Mouse (Mus musculus): ENCODE results near the gene Gak. TPM values are rescaled to one million over a fixed set of nuclear protein-coding genes. Genes with fewer than 3 reads are reported as not detected.

Gak gene
- polyA plus RNA-seq, 1 experiment from 2014 or later, result 65.5 TPM

DNA sequence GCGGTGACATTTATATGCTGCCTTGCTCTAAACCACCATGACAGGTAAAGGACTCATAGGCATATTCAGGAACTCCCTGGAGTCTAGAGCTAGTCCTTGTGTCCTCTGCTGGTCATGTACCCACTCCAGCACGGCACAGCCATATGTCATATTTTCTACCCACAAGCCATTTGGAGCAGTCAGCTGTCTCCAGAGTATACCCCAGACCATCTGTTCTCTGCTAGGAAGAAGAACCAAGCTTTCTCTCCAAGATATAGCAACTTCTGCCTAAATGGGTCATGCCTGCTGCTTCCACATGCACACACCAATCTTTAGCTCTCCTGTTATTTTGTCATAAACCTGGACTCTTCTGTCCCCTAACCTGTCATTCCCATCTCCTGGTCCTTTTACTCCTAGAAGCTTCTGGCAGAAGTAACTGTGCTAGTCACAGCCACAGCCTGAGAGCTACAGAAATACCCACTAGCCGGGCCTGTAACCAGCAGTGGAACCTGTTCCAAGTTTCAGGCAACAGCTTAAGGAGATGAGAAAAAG lies 48.1 kb downstream of the Gak start:
- Histone ChIP-seq H3K9me3 (ENCODE audit: control insufficient read depth, low read length) (no peaks in the 10 kb centered on the region), H3K27me3 (replicated peaks; ENCODE audit: control insufficient read depth, insufficient read depth, low read length) (no peaks in the 10 kb centered on the region), H3K36me3 (ENCODE audit: control insufficient read depth, insufficient read depth, low read length) (peaks cover 94% of the 10 kb centered on the region), H3K4me1 (replicated peaks; ENCODE audit: control insufficient read depth, insufficient read depth, low read length) (no peaks in the 10 kb centered on the region), H3K4me2 (ENCODE audit: low read length) (no peak overlapping the region), H3K27ac (ENCODE audit: low read depth) (no peak overlapping the region), H3K9ac (ENCODE audit: low read length) (no peak overlapping the region), H3K4me3 (ENCODE audit: low read depth, low read length) (no peak overlapping the region)
- WGBS, result 92% methylated on average over 3 of the region's 3 CpGs
- ATAC-seq (replicated peaks; ENCODE audit: low FRiP score, low TSS enrichment, low read depth) (no peak), DNase-seq (ENCODE audit: low spot score) (no peak)

DNA sequence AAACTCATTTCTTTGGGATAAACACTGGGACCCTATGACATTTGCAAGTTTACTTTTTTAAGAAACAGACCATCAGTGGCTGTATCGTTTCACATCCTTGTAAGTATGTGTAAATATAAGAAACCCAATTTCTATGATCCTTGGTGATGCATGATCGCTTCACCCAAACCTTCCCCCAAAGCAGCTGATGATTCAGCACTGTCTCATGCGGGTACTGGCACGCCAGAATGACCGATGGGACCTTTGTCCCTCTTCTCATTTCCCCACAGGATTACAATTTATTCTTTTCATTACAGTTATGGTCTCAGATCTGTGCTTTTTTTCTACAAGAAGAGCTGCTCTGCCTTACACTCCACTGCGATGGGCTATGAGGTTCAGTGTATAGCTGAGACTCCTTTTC lies 56.5 kb downstream of the Gak start:
- 88% methylated on average over 6 of the region's 6 CpGs for WGBS

DNA sequence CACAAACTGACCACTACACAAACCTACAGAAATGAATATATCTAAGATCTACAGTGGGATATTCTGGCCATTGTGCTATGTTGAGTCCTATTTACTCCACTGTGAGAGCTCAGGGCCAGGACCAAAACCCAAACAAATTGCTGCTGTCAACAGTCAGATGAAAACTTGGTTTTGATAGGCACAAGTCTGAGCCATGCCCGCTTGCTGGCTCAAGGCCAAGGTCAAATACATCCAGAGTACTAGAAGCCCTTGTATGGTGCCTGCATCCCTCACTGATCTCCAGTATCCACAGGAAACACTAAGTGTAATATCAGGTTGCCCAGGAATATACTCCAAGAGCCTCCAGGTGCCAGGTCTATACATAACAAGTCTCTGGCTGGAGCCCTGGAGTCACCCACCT lies 58.6 kb downstream of the Gak start:
- WGBS, result 87% methylated on average over 1 of the region's 1 CpGs
- H3K4me1 ChIP-seq (replicated peaks; ENCODE audit: control insufficient read depth, insufficient read depth, low read length), result no peaks in the 10 kb centered on the region
- H3K9ac ChIP-seq (ENCODE audit: low read length), result no peak overlapping the region
- no peaks in the 10 kb centered on the region for H3K27me3 ChIP-seq (replicated peaks; ENCODE audit: control insufficient read depth, insufficient read depth, low read length)
- no peaks in the 10 kb centered on the region for H3K9me3 ChIP-seq (ENCODE audit: control insufficient read depth, low read length)
- no peak overlapping the region for H3K4me2 ChIP-seq (ENCODE audit: low read length)
- peaks cover 88% of the 10 kb centered on the region for H3K36me3 ChIP-seq (ENCODE audit: control insufficient read depth, insufficient read depth, low read length)
- no peak overlapping the region for H3K4me3 ChIP-seq (ENCODE audit: low read depth, low read length)
- no peak for DNase-seq (ENCODE audit: low spot score)
- ATAC-seq (replicated peaks; ENCODE audit: low FRiP score, low TSS enrichment, low read depth), result no peak
- no peak overlapping the region for H3K27ac ChIP-seq (ENCODE audit: low read depth)

More for the DNA sequence above, 56.5 kb downstream of the Gak start:
- Histone ChIP-seq H3K9ac (ENCODE audit: low read length) (no peak overlapping the region), H3K9me3 (ENCODE audit: control insufficient read depth, low read length) (no peaks in the 10 kb centered on the region), H3K4me2 (ENCODE audit: low read length) (no peak overlapping the region), H3K27ac (ENCODE audit: low read depth) (no peak overlapping the region), H3K4me3 (ENCODE audit: low read depth, low read length) (no peak overlapping the region), H3K4me1 (replicated peaks; ENCODE audit: control insufficient read depth, insufficient read depth, low read length) (no peaks in the 10 kb centered on the region), H3K36me3 (ENCODE audit: control insufficient read depth, insufficient read depth, low read length) (peaks cover 95% of the 10 kb centered on the region), H3K27me3 (replicated peaks; ENCODE audit: control insufficient read depth, insufficient read depth, low read length) (no peaks in the 10 kb centered on the region)
- no peak for DNase-seq (ENCODE audit: low spot score)
- no peak for ATAC-seq (replicated peaks; ENCODE audit: low FRiP score, low TSS enrichment, low read depth)

DNA sequence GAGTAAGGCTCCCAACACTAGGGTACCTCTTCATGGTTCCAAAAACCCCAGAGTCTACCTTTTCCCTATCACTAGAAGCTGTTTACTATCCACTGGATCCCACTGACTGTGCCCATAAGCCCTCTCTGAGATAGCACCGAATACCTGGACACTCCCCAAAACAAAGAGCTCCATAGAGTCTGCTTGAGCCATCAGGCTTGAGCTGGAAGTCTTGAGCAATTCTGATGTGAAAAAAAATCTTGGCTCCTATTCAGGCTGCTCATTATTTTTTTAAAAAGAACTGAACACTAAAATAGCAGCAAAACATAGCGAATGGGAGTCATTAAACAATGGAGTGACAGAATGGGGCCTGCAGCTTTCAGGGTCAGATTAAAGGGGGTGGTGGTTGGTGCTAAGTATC lies 62.5 kb downstream of the Gak start:
- H3K4me1 ChIP-seq (replicated peaks; ENCODE audit: control insufficient read depth, insufficient read depth, low read length), result no peaks in the 10 kb centered on the region

DNA sequence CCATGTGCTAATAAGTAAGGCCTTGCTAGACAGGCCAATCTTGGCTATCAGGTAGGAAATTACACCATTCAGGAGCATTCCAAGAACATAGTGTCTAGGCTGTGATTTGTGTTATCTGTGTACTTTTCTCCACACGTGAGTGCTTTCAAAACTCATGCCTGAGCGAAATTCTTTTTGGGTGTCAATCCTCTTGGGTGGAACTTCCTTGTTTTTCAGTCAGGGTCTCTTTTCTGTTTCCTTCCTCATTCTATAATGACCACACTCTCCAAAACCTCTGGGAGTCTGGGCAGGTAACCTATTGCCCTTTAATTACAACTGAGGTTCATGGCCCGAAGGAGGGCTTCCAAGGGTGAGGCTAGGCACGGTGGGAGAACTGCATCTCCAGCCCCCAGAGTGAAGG lies 63.0 kb downstream of the Gak start:
- 92% methylated on average over 4 of the region's 4 CpGs for WGBS

More for the DNA sequence above, 62.5 kb downstream of the Gak start:
- ATAC-seq (replicated peaks; ENCODE audit: low FRiP score, low TSS enrichment, low read depth), result no peak
- Histone ChIP-seq H3K4me2 (ENCODE audit: low read length) (no peak overlapping the region), H3K4me3 (ENCODE audit: low read depth, low read length) (no peak overlapping the region), H3K9me3 (ENCODE audit: control insufficient read depth, low read length) (no peaks in the 10 kb centered on the region), H3K36me3 (ENCODE audit: control insufficient read depth, insufficient read depth, low read length) (peaks cover 51% of the 10 kb centered on the region), H3K27ac (ENCODE audit: low read depth) (no peak overlapping the region), H3K9ac (ENCODE audit: low read length) (no peak overlapping the region), H3K27me3 (replicated peaks; ENCODE audit: control insufficient read depth, insufficient read depth, low read length) (no peaks in the 10 kb centered on the region)
- no peak for DNase-seq (ENCODE audit: low spot score)
- 96% methylated on average over 2 of the region's 2 CpGs for WGBS

DNA sequence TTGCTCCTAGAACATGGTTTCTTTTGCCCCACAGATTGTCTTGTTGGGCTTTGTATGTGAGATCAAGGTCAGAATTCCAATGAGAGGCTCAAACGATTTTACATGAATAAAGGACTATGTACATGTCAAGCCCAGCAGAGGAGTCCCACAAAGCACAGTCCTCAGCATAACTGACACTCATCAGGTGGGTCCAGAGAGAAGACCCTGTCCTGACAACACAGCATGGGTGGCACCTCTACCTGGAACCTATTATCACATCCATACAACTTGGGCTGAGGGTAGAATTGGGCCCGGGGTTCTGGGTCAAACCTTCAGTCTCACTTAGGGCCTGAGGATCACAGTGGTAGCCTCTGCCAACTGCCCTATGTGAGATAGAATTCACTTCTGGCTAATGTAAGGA lies 64.2 kb downstream of the Gak start:
- Histone ChIP-seq H3K4me2 (ENCODE audit: low read length) (no peak overlapping the region), H3K27ac (ENCODE audit: low read depth) (no peak overlapping the region), H3K9me3 (ENCODE audit: control insufficient read depth, low read length) (no peaks in the 10 kb centered on the region), H3K36me3 (ENCODE audit: control insufficient read depth, insufficient read depth, low read length) (peaks cover 34% of the 10 kb centered on the region), H3K27me3 (replicated peaks; ENCODE audit: control insufficient read depth, insufficient read depth, low read length) (no peaks in the 10 kb centered on the region), H3K4me1 (replicated peaks; ENCODE audit: control insufficient read depth, insufficient read depth, low read length) (no peaks in the 10 kb centered on the region), H3K9ac (ENCODE audit: low read length) (no peak overlapping the region), H3K4me3 (ENCODE audit: low read depth, low read length) (no peak overlapping the region)
- ATAC-seq (replicated peaks; ENCODE audit: low FRiP score, low TSS enrichment, low read depth), result no peak
- 95% methylated on average over 2 of the region's 2 CpGs for WGBS
- no peak for DNase-seq (ENCODE audit: low spot score)

More for the DNA sequence above, 63.0 kb downstream of the Gak start:
- H3K27me3 ChIP-seq (replicated peaks; ENCODE audit: control insufficient read depth, insufficient read depth, low read length), result no peaks in the 10 kb centered on the region
- H3K9me3 ChIP-seq (ENCODE audit: control insufficient read depth, low read length), result no peaks in the 10 kb centered on the region
- ATAC-seq (replicated peaks; ENCODE audit: low FRiP score, low TSS enrichment, low read depth) (no peak), DNase-seq (ENCODE audit: low spot score) (no peak)
- no peaks in the 10 kb centered on the region for H3K4me1 ChIP-seq (replicated peaks; ENCODE audit: control insufficient read depth, insufficient read depth, low read length)
- H3K9ac ChIP-seq (ENCODE audit: low read length), result no peak overlapping the region
- peaks cover 45% of the 10 kb centered on the region for H3K36me3 ChIP-seq (ENCODE audit: control insufficient read depth, insufficient read depth, low read length)
- no peak overlapping the region for H3K27ac ChIP-seq (ENCODE audit: low read depth)
- no peak overlapping the region for H3K4me2 ChIP-seq (ENCODE audit: low read length)
- no peak overlapping the region for H3K4me3 ChIP-seq (ENCODE audit: low read depth, low read length)

DNA sequence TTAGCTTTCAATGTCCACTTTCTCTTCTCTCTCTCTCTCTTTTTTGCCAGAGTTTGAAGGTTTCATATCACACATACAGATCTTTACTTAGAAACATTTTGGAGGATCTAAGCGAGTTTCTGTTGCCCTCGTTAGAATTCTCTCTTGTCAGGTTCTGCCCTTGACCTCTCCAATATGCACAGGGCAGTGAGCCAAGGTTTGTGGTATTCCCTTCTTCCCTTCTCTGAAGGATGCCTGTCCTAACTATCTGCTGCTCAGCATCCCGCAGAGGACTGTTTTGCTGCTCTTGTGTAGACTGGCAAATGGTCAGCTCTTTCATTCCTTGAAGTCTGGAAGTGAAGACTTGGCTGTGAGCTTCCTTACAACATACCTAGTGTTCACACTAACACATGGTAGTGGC lies 65.2 kb downstream of the Gak start:
- ATAC-seq (replicated peaks; ENCODE audit: low FRiP score, low TSS enrichment, low read depth), result no peak
- Histone ChIP-seq H3K36me3 (ENCODE audit: control insufficient read depth, insufficient read depth, low read length) (peaks cover 23% of the 10 kb centered on the region), H3K9ac (ENCODE audit: low read length) (no peak overlapping the region), H3K4me1 (replicated peaks; ENCODE audit: control insufficient read depth, insufficient read depth, low read length) (no peaks in the 10 kb centered on the region), H3K9me3 (ENCODE audit: control insufficient read depth, low read length) (no peaks in the 10 kb centered on the region), H3K4me2 (ENCODE audit: low read length) (no peak overlapping the region), H3K27me3 (replicated peaks; ENCODE audit: control insufficient read depth, insufficient read depth, low read length) (no peaks in the 10 kb centered on the region), H3K27ac (ENCODE audit: low read depth) (no peak overlapping the region), H3K4me3 (ENCODE audit: low read depth, low read length) (no peak overlapping the region)
- WGBS, result 87% methylated on average over 3 of the region's 3 CpGs
- DNase-seq (ENCODE audit: low spot score), result no peak

DNA sequence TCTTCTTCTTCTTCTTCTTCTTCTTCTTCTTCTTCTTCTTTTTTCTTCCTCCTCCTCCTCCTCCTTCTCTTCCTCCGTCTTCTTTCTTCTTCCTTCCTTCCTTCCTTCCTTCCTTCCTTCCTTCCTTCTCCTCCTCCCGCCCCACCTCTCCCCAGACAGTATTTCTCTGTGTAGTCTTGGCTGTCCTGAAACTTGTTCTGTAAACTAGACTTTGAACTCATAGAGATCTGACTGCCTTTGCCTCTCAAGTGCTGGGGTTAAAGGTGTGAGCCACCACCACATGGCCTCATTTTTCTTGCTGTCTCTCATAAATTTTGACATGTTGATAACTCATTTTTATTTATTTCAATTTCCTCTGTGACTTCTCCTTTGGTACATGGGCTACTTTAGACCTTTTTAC lies 67.1 kb downstream of the Gak start:
- Histone ChIP-seq H3K4me1 (replicated peaks; ENCODE audit: control insufficient read depth, insufficient read depth, low read length) (no peaks in the 10 kb centered on the region), H3K36me3 (ENCODE audit: control insufficient read depth, insufficient read depth, low read length) (peaks cover 8% of the 10 kb centered on the region; the same call in 1 of the 2 replicates), H3K4me3 (ENCODE audit: low read depth, low read length) (no peak overlapping the region), H3K9me3 (ENCODE audit: control insufficient read depth, low read length) (no peaks in the 10 kb centered on the region), H3K9ac (ENCODE audit: low read length) (no peak overlapping the region), H3K27me3 (replicated peaks; ENCODE audit: control insufficient read depth, insufficient read depth, low read length) (no peaks in the 10 kb centered on the region), H3K4me2 (ENCODE audit: low read length) (no peak overlapping the region), H3K27ac (ENCODE audit: low read depth) (no peak overlapping the region)
- no peak for ATAC-seq (replicated peaks; ENCODE audit: low FRiP score, low TSS enrichment, low read depth)
- 74% methylated on average over 2 of the region's 2 CpGs for WGBS
- no peak for DNase-seq (ENCODE audit: low spot score)

DNA sequence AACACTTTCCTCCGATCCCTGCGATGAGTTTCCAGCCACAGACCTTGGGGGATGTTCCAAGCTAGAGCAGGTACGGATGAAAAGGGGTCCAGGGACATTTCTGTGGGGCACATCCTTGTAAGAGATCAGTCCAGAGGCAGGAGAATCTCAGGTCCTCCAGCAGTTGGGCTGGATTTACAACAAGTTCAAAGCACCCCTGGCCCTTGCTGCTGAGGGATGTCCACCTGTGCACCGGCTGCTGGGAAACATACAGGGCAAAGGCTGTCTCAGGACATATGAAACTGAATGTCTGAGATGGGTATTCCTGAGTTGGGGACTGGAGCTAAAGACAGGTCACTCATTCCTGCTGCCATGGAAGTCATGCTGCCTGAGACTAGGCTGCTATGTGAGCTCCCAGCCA lies 72.6 kb downstream of the Gak start:
- Histone ChIP-seq H3K9me3 (ENCODE audit: control insufficient read depth, low read length) (no peaks in the 10 kb centered on the region), H3K9ac (ENCODE audit: low read length) (no peak overlapping the region), H3K27me3 (replicated peaks; ENCODE audit: control insufficient read depth, insufficient read depth, low read length) (peaks cover 5% of the 10 kb centered on the region), H3K36me3 (ENCODE audit: control insufficient read depth, insufficient read depth, low read length) (no peaks in the 10 kb centered on the region), H3K27ac (ENCODE audit: low read depth) (no peak overlapping the region), H3K4me3 (ENCODE audit: low read depth, low read length) (no peak overlapping the region), H3K4me1 (replicated peaks; ENCODE audit: control insufficient read depth, insufficient read depth, low read length) (no peaks in the 10 kb centered on the region), H3K4me2 (ENCODE audit: low read length) (no peak overlapping the region)
- no peak for ATAC-seq (replicated peaks; ENCODE audit: low FRiP score, low TSS enrichment, low read depth)
- no peak for DNase-seq (ENCODE audit: low spot score)
- 69% methylated on average over 4 of the region's 4 CpGs for WGBS

Measured in intestine, embryonic 14.5 days (tissue).